Mouse (Mus musculus): ENCODE data around the gene Ankrd52. TPM values are rescaled to one million over a fixed set of nuclear protein-coding genes. Genes with fewer than 3 reads are reported as not detected.

Gene Ankrd52
- polyA plus RNA-seq, 1 experiment from 2014 or later, result 13.1 TPM

Small RNA genes within 50 kb of the gene (microRNA-seq; reads per million reads assigned to microRNA genes)
- gene Gm25361, result not detected
- not detected for gene Gm26308
- gene Mir6914, result not detected
- 1.8 reads per million for gene Mir6915
- gene Mir8105, result not detected

Other genes starting within 250 kb of the Ankrd52 start
- gene Rbms2, start 196.8 kb upstream of the Ankrd52 start, polyA plus RNA-seq (2016; fragmentation: Nextera tagmentation; extraction: Ambion mirVana), result 26.6 and 28.6 TPM in 2 replicates
- gene Gls2, start 182.7 kb upstream of the Ankrd52 start, polyA plus RNA-seq (2016; fragmentation: Nextera tagmentation; extraction: Ambion mirVana), result 1.5 and 2.3 TPM in 2 replicates
- gene Spryd4, start 165.3 kb upstream of the Ankrd52 start, polyA plus RNA-seq (2016; fragmentation: Nextera tagmentation; extraction: Ambion mirVana), result 29.9 and 32.3 TPM in 2 replicates
- 0.55 and 0.69 TPM in 2 replicates for gene Mip, start 151.3 kb upstream of the Ankrd52 start, polyA plus RNA-seq (2016; fragmentation: Nextera tagmentation; extraction: Ambion mirVana)
- 108 and 112 TPM in 2 replicates for gene Timeless, start 145.1 kb upstream of the Ankrd52 start, polyA plus RNA-seq (2016; fragmentation: Nextera tagmentation; extraction: Ambion mirVana)
- gene Apon, start 123.0 kb upstream of the Ankrd52 start, polyA plus RNA-seq (2016; fragmentation: Nextera tagmentation; extraction: Ambion mirVana), result 0.81 and 1.1 TPM in 2 replicates
- gene Apof, start 108.4 kb upstream of the Ankrd52 start, polyA plus RNA-seq (2016; fragmentation: Nextera tagmentation; extraction: Ambion mirVana), result not detected in 2 replicates
- gene Stat2, start 106.6 kb upstream of the Ankrd52 start, polyA plus RNA-seq (2016; fragmentation: Nextera tagmentation; extraction: Ambion mirVana), result 10.7 and 11.2 TPM in 2 replicates
- not detected in 2 replicates for gene Il23a, start 78.4 kb upstream of the Ankrd52 start, polyA plus RNA-seq (2016; fragmentation: Nextera tagmentation; extraction: Ambion mirVana)
- gene Pan2, start 73.8 kb upstream of the Ankrd52 start, polyA plus RNA-seq (2016; fragmentation: Nextera tagmentation; extraction: Ambion mirVana), result 42.1 and 45.3 TPM in 2 replicates
- gene Cnpy2, start 54.7 kb upstream of the Ankrd52 start, polyA plus RNA-seq (2016; fragmentation: Nextera tagmentation; extraction: Ambion mirVana), result 253 and 256 TPM in 2 replicates
- gene Cs, start 39.4 kb upstream of the Ankrd52 start, polyA plus RNA-seq (2016; fragmentation: Nextera tagmentation; extraction: Ambion mirVana), result 256 and 265 TPM in 2 replicates
- gene Coq10a, start 8.1 kb upstream of the Ankrd52 start, polyA plus RNA-seq (2016; fragmentation: Nextera tagmentation; extraction: Ambion mirVana), result 9.2 and 10.1 TPM in 2 replicates
- 0.30 TPM in 1 of 2 replicates, not detected in the other for gene Slc39a5, start 24.1 kb downstream of the Ankrd52 start, polyA plus RNA-seq (2016; fragmentation: Nextera tagmentation; extraction: Ambion mirVana)
- gene Nabp2, start 34.4 kb downstream of the Ankrd52 start, polyA plus RNA-seq (2016; fragmentation: Nextera tagmentation; extraction: Ambion mirVana), result 161 and 164 TPM in 2 replicates
- gene Rnf41, start 34.5 kb downstream of the Ankrd52 start, polyA plus RNA-seq (2016; fragmentation: Nextera tagmentation; extraction: Ambion mirVana), result 40.9 and 42.9 TPM in 2 replicates
- 72.0 and 73.6 TPM in 2 replicates for gene Smarcc2, start 82.1 kb downstream of the Ankrd52 start, polyA plus RNA-seq (2016; fragmentation: Nextera tagmentation; extraction: Ambion mirVana)
- 712 and 780 TPM in 2 replicates for gene Myl6, start 117.0 kb downstream of the Ankrd52 start, polyA plus RNA-seq (2016; fragmentation: Nextera tagmentation; extraction: Ambion mirVana)
- gene Myl6b, start 121.6 kb downstream of the Ankrd52 start, polyA plus RNA-seq (2016; fragmentation: Nextera tagmentation; extraction: Ambion mirVana), result 1.9 and 2.0 TPM in 2 replicates
- gene Esyt1, start 148.8 kb downstream of the Ankrd52 start, polyA plus RNA-seq (2016; fragmentation: Nextera tagmentation; extraction: Ambion mirVana), result 8.6 and 10.3 TPM in 2 replicates
- gene Zc3h10, start 170.7 kb downstream of the Ankrd52 start, polyA plus RNA-seq (2016; fragmentation: Nextera tagmentation; extraction: Ambion mirVana), result 11.8 and 14.0 TPM in 2 replicates
- gene Rpl41, start 172.2 kb downstream of the Ankrd52 start, polyA plus RNA-seq (2016; fragmentation: Nextera tagmentation; extraction: Ambion mirVana), result 3,608 and 3,665 TPM in 2 replicates
- gene Pa2g4, start 188.9 kb downstream of the Ankrd52 start, polyA plus RNA-seq (2016; fragmentation: Nextera tagmentation; extraction: Ambion mirVana), result 298 and 302 TPM in 2 replicates
- gene Erbb3, start 212.5 kb downstream of the Ankrd52 start, polyA plus RNA-seq (2016; fragmentation: Nextera tagmentation; extraction: Ambion mirVana), result 3.0 and 3.1 TPM in 2 replicates
- 574 and 577 TPM in 2 replicates for gene Rps26, start 249.6 kb downstream of the Ankrd52 start, polyA plus RNA-seq (2016; fragmentation: Nextera tagmentation; extraction: Ambion mirVana)